Mouse (Mus musculus) neural tube, embryonic 13.5 days (tissue): ENCODE results near the gene Tbc1d30. TPM values are rescaled to one million over a fixed set of nuclear protein-coding genes. Genes with fewer than 3 reads are reported as not detected.
A peak's percentile ranks its signal among the peaks of the same experiment; 100 is the strongest.

Experiments used
- ATAC-seq: fragments of 200-750 bp; cut with Nextera tagmentation; 2 replicates; pipeline ENCODE4 v1.8.0; 2017; ENCODE audit warnings: low read depth, mild to moderate bottlenecking, moderate TSS enrichment, moderate library complexity
- H3K27ac ChIP-seq: fragments of 300-500 bp; sonication (generic); replicated peaks from 2 replicates; pipeline ENCODE4 v1.5.1; 2015; ENCODE audit warnings: moderate library complexity, mild to moderate bottlenecking, inconsistent platforms
- H3K27me3 ChIP-seq: fragments of 300-500 bp; sonication (generic); 2 replicates; pipeline ENCODE4 v1.6.1; 2015; ENCODE audit warnings: mild to moderate bottlenecking, inconsistent platforms
- H3K36me3 ChIP-seq: fragments of 300-500 bp; sonication (generic); 2 replicates; pipeline ENCODE4 v1.6.1; 2015; ENCODE audit warnings: mild to moderate bottlenecking, inconsistent platforms
- H3K4me1 ChIP-seq: fragments of 300-500 bp; sonication (generic); replicated peaks from 2 replicates; pipeline ENCODE4 v1.6.1; 2015; ENCODE audit warnings: inconsistent platforms
- H3K4me2 ChIP-seq: fragments of 300-500 bp; sonication (generic); 2 replicates; pipeline ENCODE4 v1.6.1; 2015; ENCODE audit warnings: inconsistent platforms, mild to moderate bottlenecking, moderate library complexity
- H3K4me3 ChIP-seq: fragments of 300-500 bp; sonication (generic); 2 replicates; pipeline ENCODE4 v1.5.1; 2015; ENCODE audit warnings: mild to moderate bottlenecking, inconsistent platforms
- H3K9ac ChIP-seq: fragments of 300-500 bp; sonication (generic); 2 replicates; pipeline ENCODE4 v1.6.1; 2015; ENCODE audit warnings: moderate library complexity, mild to moderate bottlenecking, inconsistent platforms
- H3K9me3 ChIP-seq: fragments of 300-500 bp; sonication (generic); 2 replicates; pipeline ENCODE4 v1.6.1; 2016; ENCODE audit warnings: inconsistent platforms
- whole genome bisulfite sequencing: fragments of 180-500 bp; shearing (Covaris S2); methylation state at CpG from one replicate; pipeline ENCODE4 v1.1.7; 2015; 5-methylcytosine and 5-hydroxymethylcytosine counted together
- polyA plus RNA-seq: library from polyadenylated mRNA; unstranded; fragments of >200 nt; fragmentation: Nextera tagmentation; extraction: Ambion mirVana; gene quantifications from 2 replicates; pipeline ENCODE4 v1.2.1, GENCODE M21; 2015

Gene Tbc1d30
- polyA plus RNA-seq, 1 experiment from 2014 or later = 14.3 TPM

DNA sequence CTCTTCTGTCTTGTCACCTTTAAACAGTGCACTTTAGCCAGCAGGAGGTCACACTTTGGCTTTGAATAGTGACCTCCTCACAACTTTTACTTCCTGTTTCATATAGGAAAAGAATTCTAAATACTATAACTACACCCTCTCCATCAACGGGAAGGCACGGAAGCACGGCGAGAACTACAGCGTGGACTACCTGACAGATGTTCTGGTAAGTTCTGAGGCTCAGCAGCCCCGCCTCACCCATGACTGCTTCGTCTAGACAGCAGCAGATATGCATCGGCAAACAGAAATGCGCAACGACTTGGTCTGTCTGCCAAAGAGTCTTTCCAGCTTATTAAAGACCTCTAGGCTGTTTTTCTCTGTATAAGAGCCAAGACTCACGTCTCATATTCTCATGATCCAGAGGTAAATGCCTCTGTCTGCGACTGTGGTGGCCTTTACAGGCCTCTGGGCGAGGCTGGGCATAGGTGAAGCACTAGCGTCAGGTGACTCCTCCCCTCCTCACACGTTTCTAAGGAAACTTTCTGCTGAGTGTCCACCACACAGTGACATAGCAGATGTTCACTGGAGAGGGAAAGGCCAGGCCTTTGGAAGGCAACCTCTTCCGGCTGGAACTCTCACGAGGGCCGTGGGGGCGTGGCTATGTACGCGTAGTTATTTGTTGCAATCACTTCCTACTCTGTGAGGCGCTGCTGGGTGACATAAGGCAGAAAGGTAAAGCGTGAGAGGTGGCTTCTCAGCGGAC is 25.6 kb upstream of the Tbc1d30 start:
- no peak overlapping the region for H3K4me2 ChIP-seq
- no peak overlapping the region for H3K9ac ChIP-seq
- WGBS = 93% methylated on average over 24 of the region's 24 CpGs
- no peak overlapping the region for H3K4me3 ChIP-seq
- peaks cover 96% of the 10 kb centered on the region for H3K36me3 ChIP-seq
- ATAC-seq = no peak
- H3K9me3 ChIP-seq = no peaks in the 10 kb centered on the region
- no peak overlapping the region for H3K27ac ChIP-seq
- no peaks in the 10 kb centered on the region for H3K27me3 ChIP-seq
- H3K4me1 ChIP-seq = no peaks in the 10 kb centered on the region

DNA sequence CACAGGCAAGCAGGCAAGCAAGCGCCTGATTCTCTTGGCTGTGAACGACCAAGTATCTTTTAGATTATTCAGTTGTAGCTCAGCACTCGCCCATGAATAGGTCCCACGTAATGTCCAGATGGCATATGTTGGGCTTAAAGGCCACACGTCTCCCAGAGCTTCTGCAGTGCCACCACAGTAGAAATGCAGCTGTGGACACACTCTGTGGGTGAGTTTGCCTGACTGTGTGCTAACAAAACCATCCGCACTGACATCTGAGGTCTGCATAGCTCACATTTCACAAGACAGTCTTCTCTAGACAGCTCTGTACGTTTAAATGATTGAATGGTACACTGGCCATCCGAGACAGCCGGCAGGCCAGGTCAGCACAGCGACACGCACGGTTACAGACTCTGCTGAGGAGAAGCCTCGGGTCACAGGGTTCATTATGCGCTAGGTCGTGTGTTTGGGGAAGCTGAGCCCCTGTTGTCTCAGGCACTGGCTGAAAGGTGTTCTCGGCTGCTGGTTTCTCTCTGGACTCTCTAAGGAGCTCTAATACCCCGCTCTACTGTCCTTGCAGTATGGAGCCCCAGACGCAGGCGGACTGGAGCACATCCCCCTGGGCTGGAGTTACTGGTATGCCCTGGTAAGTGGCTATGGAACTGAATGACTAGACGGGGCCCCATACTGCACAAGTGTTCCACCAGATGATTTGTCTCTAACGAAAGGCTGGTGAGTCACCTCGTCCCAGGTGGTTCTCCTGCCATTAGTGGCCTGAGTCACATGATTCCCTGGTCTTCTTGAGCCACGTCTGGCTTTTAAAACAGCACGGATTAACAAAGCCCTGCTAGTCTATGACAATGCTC is 24.8 kb upstream of the Tbc1d30 start:
- Histone ChIP-seq H3K36me3 (peaks cover 94% of the 10 kb centered on the region), H3K27ac (no peak overlapping the region), H3K27me3 (no peaks in the 10 kb centered on the region), H3K4me2 (no peak overlapping the region), H3K9me3 (no peaks in the 10 kb centered on the region), H3K4me3 (no peak overlapping the region), H3K9ac (no peak overlapping the region), H3K4me1 (no peaks in the 10 kb centered on the region)
- WGBS = 81% methylated on average over 24 of the region's 24 CpGs
- no peak for ATAC-seq

DNA sequence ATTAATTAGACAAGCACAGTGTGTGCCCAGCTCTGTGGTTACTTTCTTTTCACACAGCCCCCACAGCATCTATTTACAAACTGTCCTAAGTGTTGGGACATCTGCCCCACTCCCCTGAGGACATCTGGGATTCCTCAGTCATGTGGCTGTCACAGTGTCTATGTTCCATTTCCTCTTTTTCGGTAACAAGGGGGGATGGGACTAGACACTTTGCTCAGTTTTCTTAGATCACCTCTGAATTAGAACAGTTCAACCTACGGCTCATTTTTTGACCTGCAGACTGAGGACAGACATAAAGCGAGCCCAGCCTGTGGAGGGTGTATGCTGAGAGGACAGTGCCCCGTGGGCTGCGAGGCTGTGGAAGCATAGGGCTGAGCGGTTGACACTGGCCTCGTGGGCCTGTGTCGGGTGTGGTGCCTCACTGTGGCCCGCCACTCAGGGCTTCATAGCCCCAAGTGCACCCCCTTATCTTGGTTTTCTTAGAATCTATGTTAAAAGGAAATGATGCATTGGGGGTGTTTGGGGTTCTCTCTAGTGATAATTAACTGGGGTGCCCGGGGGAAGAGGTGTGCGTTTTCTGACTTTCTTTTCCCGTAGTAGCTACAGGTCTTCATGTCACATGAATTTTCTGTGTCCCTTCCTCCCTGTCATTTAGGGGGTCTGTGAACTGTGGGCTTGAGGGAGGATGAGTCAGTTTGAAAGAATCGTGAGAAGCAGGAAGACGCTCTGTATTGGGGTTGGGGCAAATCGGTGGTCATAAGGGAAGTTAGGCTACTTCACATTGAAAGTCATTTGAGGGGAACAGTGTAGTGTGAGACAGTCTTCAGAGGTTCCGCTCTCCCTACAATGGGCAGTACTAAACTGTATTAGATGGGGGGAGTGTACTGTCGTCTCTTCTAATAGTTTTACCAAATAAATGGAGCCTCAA is 23.9 kb upstream of the Tbc1d30 start:
- no peak overlapping the region for H3K9ac ChIP-seq
- WGBS = 86% methylated on average over 17 of the region's 17 CpGs
- no peaks in the 10 kb centered on the region for H3K9me3 ChIP-seq
- H3K27me3 ChIP-seq = no peaks in the 10 kb centered on the region
- no peak overlapping the region for H3K27ac ChIP-seq
- no peak overlapping the region for H3K4me2 ChIP-seq
- ATAC-seq = no peak
- no peaks in the 10 kb centered on the region for H3K4me1 ChIP-seq
- H3K4me3 ChIP-seq = no peak overlapping the region
- peaks cover 95% of the 10 kb centered on the region for H3K36me3 ChIP-seq

DNA sequence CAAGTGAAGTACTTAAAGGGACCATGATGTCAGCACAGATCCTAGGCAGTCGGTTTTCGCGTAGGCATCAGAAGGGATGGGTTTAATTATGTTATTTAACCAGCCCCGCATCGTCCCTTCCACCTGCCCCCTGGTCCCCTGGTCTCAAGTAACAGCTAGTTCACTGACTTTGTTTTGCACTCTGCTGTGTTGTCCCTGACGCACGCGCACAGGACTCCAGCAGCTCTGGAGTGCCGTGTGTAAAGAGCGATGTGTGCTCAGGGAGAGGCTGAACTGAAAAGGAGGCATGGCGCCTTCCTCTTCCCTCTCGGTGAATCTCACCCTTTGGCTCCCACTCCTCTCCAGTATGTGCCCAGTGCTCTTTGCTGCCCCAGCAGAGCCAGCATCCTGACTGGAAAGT is 22.9 kb upstream of the Tbc1d30 start:
- no peak overlapping the region for H3K4me2 ChIP-seq
- WGBS = 79% methylated on average over 12 of the region's 12 CpGs
- no peaks in the 10 kb centered on the region for H3K4me1 ChIP-seq
- no peak overlapping the region for H3K4me3 ChIP-seq
- no peak for ATAC-seq
- H3K27me3 ChIP-seq = no peaks in the 10 kb centered on the region
- H3K9ac ChIP-seq = no peak overlapping the region
- H3K27ac ChIP-seq = no peak overlapping the region
- peaks cover 95% of the 10 kb centered on the region for H3K36me3 ChIP-seq
- no peaks in the 10 kb centered on the region for H3K9me3 ChIP-seq

DNA sequence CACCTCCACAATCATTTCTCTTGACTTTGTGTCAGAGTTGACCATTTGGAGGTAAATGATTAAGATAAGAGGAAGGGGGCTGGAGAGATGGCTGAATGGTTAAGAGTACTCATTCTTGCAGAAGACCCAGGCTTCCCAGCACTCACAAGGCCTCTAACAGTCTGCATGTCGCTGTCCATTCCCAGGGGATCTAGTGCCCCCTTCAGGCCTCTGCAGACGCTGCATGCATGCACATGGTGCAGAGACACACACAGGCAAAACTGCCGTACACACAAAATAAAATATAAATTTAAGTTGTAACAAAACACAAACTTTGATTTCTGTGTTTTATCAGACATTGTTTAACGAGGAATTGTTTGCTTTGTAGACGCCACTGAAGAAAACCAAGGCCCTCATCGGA is 19.7 kb upstream of the Tbc1d30 start:
- Histone ChIP-seq H3K9ac (no peak overlapping the region), H3K9me3 (no peaks in the 10 kb centered on the region), H3K4me1 (peaks cover 26% of the 10 kb centered on the region), H3K27me3 (no peaks in the 10 kb centered on the region), H3K4me3 (no peak overlapping the region), H3K36me3 (peaks cover 66% of the 10 kb centered on the region), H3K27ac (no peak overlapping the region), H3K4me2 (no peak overlapping the region)
- no peak for ATAC-seq
- 92% methylated on average over 6 of the region's 6 CpGs for WGBS

DNA sequence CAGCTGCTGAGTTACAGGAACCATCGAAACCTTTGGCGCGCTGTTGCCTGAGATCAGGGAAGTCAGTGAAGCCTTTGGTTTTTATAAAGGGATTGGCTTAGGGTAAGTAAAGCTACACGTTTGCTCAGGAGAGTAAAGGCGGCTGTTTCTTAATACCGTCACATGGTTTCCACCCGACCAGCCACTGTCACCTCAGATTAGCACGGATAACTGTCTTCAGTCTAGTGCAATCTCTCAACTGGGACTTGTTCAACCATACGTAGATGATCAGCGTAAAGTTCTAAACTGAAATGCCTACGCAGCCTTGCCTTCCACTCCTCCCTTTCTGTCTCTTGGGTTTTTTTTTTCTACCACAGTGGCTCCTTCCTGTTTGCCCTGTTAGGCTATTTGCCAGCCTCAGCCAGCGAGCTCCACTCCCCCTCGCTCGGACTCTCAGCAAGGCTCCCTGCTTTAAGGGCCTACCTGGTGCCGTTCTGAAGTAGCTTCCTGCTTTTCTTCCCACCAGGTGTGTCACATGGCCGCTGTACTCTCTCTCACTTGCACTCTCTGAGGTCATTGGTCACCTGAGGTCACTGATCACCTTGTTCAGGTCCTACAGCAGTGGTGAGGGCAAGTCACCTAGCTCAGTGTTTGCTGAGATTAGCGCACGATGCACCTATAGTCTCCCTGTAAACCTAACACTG is 17.8 kb upstream of the Tbc1d30 start:
- H3K27me3 ChIP-seq = no peaks in the 10 kb centered on the region
- no peak for ATAC-seq
- 92% methylated on average over 18 of the region's 18 CpGs for WGBS
- peaks cover 48% of the 10 kb centered on the region for H3K36me3 ChIP-seq
- no peak overlapping the region for H3K4me2 ChIP-seq
- no peak overlapping the region for H3K4me3 ChIP-seq
- no peaks in the 10 kb centered on the region for H3K9me3 ChIP-seq
- H3K9ac ChIP-seq = no peak overlapping the region
- no peak overlapping the region for H3K27ac ChIP-seq
- H3K4me1 ChIP-seq = peaks cover 34% of the 10 kb centered on the region

DNA sequence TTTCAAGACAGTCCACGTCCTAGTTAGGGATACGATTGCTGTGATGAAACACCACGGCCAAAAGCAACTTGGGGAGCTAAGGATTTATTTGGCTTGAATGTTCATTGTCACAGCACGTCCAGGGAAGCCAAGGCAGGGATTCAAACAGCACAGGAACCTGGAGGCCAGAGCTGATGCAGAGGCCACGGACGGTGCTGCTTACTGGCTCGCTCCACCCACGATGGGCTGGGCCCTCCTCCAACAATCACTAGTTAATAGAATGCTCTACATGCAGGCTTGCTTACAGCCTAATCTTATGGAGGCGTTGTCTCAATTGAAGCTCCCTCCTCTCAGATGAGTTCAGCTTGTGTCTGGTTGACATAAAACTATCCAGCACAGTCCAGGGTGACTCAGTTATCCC is 16.7 kb upstream of the Tbc1d30 start:
- H3K9me3 ChIP-seq = no peaks in the 10 kb centered on the region
- ATAC-seq = no peak
- WGBS = 88% methylated on average over 9 of the region's 9 CpGs

DNA sequence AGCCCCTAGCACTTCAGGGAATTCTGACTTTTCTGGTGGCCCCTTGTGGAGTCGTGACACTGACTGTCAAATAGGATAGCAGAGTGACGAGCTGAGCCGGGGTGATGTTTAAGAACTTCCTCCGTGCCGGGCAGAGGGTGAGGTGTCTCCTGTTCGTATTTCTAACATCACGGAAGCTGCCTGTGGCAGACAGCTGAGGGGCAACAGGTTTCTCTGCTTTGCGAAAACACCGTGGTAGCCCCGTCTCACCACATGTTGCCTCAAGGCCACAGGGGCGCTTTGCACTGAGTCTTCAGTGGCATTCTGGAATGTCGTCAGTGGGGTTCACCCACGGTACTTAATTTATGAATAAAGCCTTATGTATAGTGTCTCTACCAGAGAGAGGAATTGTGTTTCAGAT is 16.2 kb upstream of the Tbc1d30 start:
- H3K4me1 ChIP-seq = peaks cover 34% of the 10 kb centered on the region
- H3K27me3 ChIP-seq = no peaks in the 10 kb centered on the region
- no peak overlapping the region for H3K4me3 ChIP-seq
- H3K36me3 ChIP-seq = peaks cover 34% of the 10 kb centered on the region
- WGBS = 85% methylated on average over 13 of the region's 13 CpGs
- no peak for ATAC-seq
- no peaks in the 10 kb centered on the region for H3K9me3 ChIP-seq
- no peak overlapping the region for H3K27ac ChIP-seq
- H3K9ac ChIP-seq = no peak overlapping the region
- H3K4me2 ChIP-seq = 0 out of 2 replicates have a peak overlapping the region, but pooled peaks have one; percentile 77

More for the DNA sequence above, 16.7 kb upstream of the Tbc1d30 start:
- peaks cover 34% of the 10 kb centered on the region for H3K4me1 ChIP-seq
- H3K36me3 ChIP-seq = peaks cover 36% of the 10 kb centered on the region
- H3K27me3 ChIP-seq = no peaks in the 10 kb centered on the region
- no peak overlapping the region for H3K9ac ChIP-seq
- H3K27ac ChIP-seq = no peak overlapping the region
- no peak overlapping the region for H3K4me2 ChIP-seq
- H3K4me3 ChIP-seq = no peak overlapping the region

DNA sequence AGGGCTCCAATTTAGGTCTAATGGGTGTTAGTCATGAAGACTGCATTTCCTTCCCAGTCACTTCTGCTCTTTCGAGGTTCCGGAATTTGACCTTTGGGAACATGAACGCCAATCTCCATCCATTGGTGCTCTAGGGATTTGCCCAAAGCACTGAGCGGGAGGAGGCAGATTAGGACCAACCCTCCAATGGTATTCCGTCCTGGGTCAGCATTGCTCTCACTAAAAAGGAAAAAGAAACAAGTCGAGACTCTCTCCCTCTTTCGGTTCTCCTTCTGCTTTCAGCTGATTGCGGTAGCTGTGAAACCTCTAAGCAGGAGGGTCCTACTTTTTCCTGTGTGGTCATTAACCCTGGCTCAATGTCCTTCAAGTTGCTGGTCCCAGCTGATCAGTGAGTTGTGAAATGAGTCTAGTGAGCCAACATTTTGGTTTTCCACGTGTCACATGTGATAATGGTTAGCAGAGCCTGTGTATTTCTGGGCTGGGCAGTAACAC is 14.7 kb upstream of the Tbc1d30 start:
- peak overlapping the region; percentile 89 for H3K9ac ChIP-seq
- ATAC-seq = no peak
- WGBS = 13% methylated on average over 9 of the region's 9 CpGs
- peak overlapping the region; percentile 77 for H3K4me2 ChIP-seq
- H3K27ac ChIP-seq = no peak overlapping the region
- H3K9me3 ChIP-seq = no peaks in the 10 kb centered on the region
- peak overlapping the region; percentile 88 for H3K4me3 ChIP-seq
- H3K27me3 ChIP-seq = no peaks in the 10 kb centered on the region
- H3K4me1 ChIP-seq = peaks cover 34% of the 10 kb centered on the region
- peaks cover 22% of the 10 kb centered on the region for H3K36me3 ChIP-seq

DNA sequence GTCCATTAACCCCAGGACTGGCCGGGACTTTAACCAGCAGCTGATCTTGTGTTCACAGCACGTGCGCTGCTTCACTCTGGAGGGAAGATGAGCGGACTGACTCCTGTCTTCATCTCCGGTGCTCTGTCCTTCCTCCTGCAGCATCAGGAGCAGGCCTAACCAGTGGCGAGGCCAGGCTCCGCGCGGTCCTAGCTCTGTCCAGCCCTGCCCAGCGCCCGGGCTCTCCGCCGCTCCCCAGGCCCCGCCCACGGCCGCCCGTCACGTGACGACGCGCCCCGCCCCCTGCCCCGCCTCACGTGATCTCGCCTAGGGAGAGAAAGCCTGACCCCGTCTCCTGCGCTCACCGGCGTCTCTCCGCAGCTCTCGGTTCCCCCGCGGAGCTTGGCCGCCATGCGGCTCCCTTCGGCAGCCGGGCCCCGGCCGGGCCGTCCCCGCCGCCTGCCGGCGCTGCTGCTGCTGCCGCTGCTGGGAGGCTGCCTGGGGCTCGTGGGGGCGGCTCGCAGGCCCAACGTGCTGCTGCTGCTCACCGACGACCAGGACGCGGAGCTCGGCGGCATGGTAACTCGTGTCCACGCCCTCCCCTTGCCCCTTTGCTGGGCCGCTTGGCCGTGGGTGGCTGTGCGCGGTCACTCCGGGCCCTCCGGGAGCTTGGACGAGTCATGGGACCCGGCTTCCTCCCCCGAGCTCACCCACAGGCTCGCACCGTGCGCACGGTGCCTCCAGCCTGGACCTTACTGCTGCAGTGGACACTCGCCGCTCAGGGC is 13.9 kb upstream of the Tbc1d30 start, which contains the start of gene Gns:
TSS of gene Gns (plus strand) at position 290 of the 764 bp plus-strand sequence.
- peak within 1 kb of the TSS; percentile 89 for H3K9ac ChIP-seq
- H3K36me3 ChIP-seq = peaks cover 13% of the 10 kb centered on the region
- H3K4me2 ChIP-seq = peak within 1 kb of the TSS; percentile 77
- peak within 1 kb of the TSS; percentile 88 for H3K4me3 ChIP-seq
- peak; percentile 98 for ATAC-seq
- peak within 1 kb of the TSS; percentile 79 for H3K27ac ChIP-seq
- peaks cover 34% of the 10 kb centered on the region for H3K4me1 ChIP-seq
- under 1% methylated on average over 41 of the region's 72 CpGs for WGBS
- no peaks in the 10 kb centered on the region for H3K9me3 ChIP-seq
- no peaks in the 10 kb centered on the region for H3K27me3 ChIP-seq
